Mouse (Mus musculus) heart, embryonic 15.5 days (tissue): ENCODE measurements around the gene Sprr2a2. TPM values are rescaled to one million over a fixed set of nuclear protein-coding genes. Genes with fewer than 3 reads are reported as not detected.
"Not testable (repeated sequence)": the region's sequence is repeated elsewhere in the genome, so short reads cannot be mapped to it uniquely, and the experiment has no call there.

Experiments used
- ATAC-seq: fragments of 200-750 bp; cut with Nextera tagmentation; replicated peaks from 2 replicates; pipeline ENCODE4 v1.8.0; 2017; ENCODE audit warnings: low read depth, moderate TSS enrichment; ENCODE audit not compliant: insufficient number of reproducible peaks, insufficient read depth, low FRiP score
- H3K27ac ChIP-seq: fragments of 300-500 bp; sonication (generic); 2 replicates; pipeline ENCODE4 v1.5.1; 2015; ENCODE audit warnings: mild to moderate bottlenecking, inconsistent platforms
- H3K27me3 ChIP-seq: fragments of 300-500 bp; sonication (generic); 2 replicates; pipeline ENCODE4 v1.6.1; 2015; ENCODE audit warnings: inconsistent platforms
- H3K36me3 ChIP-seq: fragments of 300-500 bp; sonication (generic); 2 replicates; pipeline ENCODE4 v1.6.1; 2015; ENCODE audit warnings: mild to moderate bottlenecking, inconsistent platforms
- H3K4me1 ChIP-seq: fragments of 300-500 bp; sonication (generic); replicated peaks from 2 replicates; pipeline ENCODE4 v1.6.1; 2015; ENCODE audit warnings: inconsistent platforms
- H3K4me2 ChIP-seq: fragments of 300-500 bp; sonication (generic); 2 replicates; pipeline ENCODE4 v1.6.1; 2015; ENCODE audit warnings: inconsistent platforms, mild to moderate bottlenecking, moderate library complexity
- H3K4me3 ChIP-seq: fragments of 300-500 bp; sonication (generic); 2 replicates; pipeline ENCODE4 v1.5.1; 2015; ENCODE audit warnings: mild to moderate bottlenecking, inconsistent platforms
- H3K9ac ChIP-seq: fragments of 300-500 bp; sonication (generic); 2 replicates; pipeline ENCODE4 v1.6.1; 2015; ENCODE audit warnings: mild to moderate bottlenecking, inconsistent platforms
- H3K9me3 ChIP-seq: fragments of 300-500 bp; sonication (generic); replicated peaks from 2 replicates; pipeline ENCODE4 v1.6.1; 2016; ENCODE audit warnings: inconsistent platforms
- WGBS: fragments of 180-500 bp; shearing (Covaris S2); methylation state at CpG from one replicate; pipeline ENCODE4 v1.1.7; 2015; ENCODE audit warnings: mixed read lengths; 5-methylcytosine and 5-hydroxymethylcytosine counted together
- polyA plus RNA-seq: library from polyadenylated mRNA; unstranded; fragments of >200 nt; fragmentation: Nextera tagmentation; extraction: Ambion mirVana; gene quantifications from 2 replicates; pipeline ENCODE4 v1.2.1, GENCODE M21; 2015

Gene Sprr2a2
- polyA plus RNA-seq, 1 experiment from 2014 or later = 6.6 TPM

GRCm38 (mm10) chr3:92280963-92281606 lies 65.4 kb downstream of the Sprr2a2 start:
- H3K4me2 ChIP-seq, H3K9ac ChIP-seq, H3K4me3 ChIP-seq, H3K27ac ChIP-seq, H3K9me3 ChIP-seq, H3K36me3 ChIP-seq, H3K4me1 ChIP-seq, H3K27me3 ChIP-seq: not testable (repeated sequence)
- WGBS = 18% methylated on average over 5 of the region's 12 CpGs
- peak; percentile 30; the same call in 1 of the 2 replicates for ATAC-seq

DNA sequence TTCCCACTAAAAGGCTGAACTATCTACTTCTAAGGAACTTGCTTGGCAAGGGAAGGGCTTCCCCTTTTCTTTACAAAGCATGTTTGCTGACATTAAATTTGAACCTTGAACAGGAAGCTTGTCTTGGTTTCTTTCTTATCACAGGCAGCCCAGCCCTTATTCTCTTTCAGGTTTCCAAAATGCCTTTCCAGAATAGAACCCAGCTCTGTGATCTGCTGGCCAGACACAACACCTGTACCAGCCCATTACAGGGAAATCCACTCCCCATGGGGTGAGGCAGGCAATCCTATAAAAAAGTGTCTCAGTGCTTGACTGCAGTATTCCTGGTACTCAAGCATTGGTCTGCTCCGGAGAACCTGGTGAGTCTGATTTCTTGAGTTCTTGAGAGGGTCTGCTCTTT lies 69.4 kb downstream of the Sprr2a2 start, which contains the start of gene Sprr2a3:
Gene Sprr2a3 (plus strand): TSS at position 317 of the 400 bp plus-strand sequence.
- not testable (repeated sequence) for H3K4me1 ChIP-seq, H3K9ac ChIP-seq, H3K27me3 ChIP-seq, H3K36me3 ChIP-seq, H3K27ac ChIP-seq, H3K4me3 ChIP-seq, H3K4me2 ChIP-seq, ATAC-seq, H3K9me3 ChIP-seq
- WGBS = 86% methylated on average over 1 of the region's 1 CpGs

- not testable (repeated sequence) for H3K4me1 ChIP-seq, H3K9me3 ChIP-seq, H3K36me3 ChIP-seq, H3K4me3 ChIP-seq, H3K27me3 ChIP-seq, ATAC-seq, H3K9ac ChIP-seq, H3K4me2 ChIP-seq, H3K27ac ChIP-seq
- WGBS = 58% methylated on average over 6 of the region's 6 CpGs
Observed at GRCm38 (mm10) chr3:92288489-92288888, 72.8 kb downstream of the Sprr2a2 start.

Other genes starting within 250 kb of the Sprr2a2 start
- not detected in 2 replicates for gene Pglyrp3, start 201.3 kb upstream of the Sprr2a2 start, polyA plus RNA-seq
- gene Lor, start 132.8 kb upstream of the Sprr2a2 start, polyA plus RNA-seq = 0.77 and 1.00 TPM in 2 replicates
- not detected in 2 replicates for gene Prr9, start 92.0 kb upstream of the Sprr2a2 start, polyA plus RNA-seq
- not detected in 2 replicates for gene Lelp1, start 73.2 kb upstream of the Sprr2a2 start, polyA plus RNA-seq
- 0.20 and 0.56 TPM in 2 replicates for gene Sprr2a1, start 121 bp upstream of the Sprr2a2 start, polyA plus RNA-seq
- gene Sprr2a3, start 69.5 kb downstream of the Sprr2a2 start, polyA plus RNA-seq = 0.64 and 2.6 TPM in 2 replicates
- gene Sprr2b, start 100.7 kb downstream of the Sprr2a2 start, polyA plus RNA-seq = not detected in 2 replicates
- not detected in 2 replicates for gene Sprr2d, start 123.2 kb downstream of the Sprr2a2 start, polyA plus RNA-seq
- gene Sprr2e, start 136.2 kb downstream of the Sprr2a2 start, polyA plus RNA-seq = not detected in 2 replicates
- not detected in 2 replicates for gene Sprr2f, start 149.3 kb downstream of the Sprr2a2 start, polyA plus RNA-seq
- gene Sprr2h, start 169.8 kb downstream of the Sprr2a2 start, polyA plus RNA-seq = not detected in 2 replicates
- not detected in 2 replicates for gene Sprr2i, start 192.1 kb downstream of the Sprr2a2 start, polyA plus RNA-seq
- not detected in 2 replicates for gene Sprr2j-ps, start 202.2 kb downstream of the Sprr2a2 start, polyA plus RNA-seq
- gene Gm9774, start 213.5 kb downstream of the Sprr2a2 start, polyA plus RNA-seq = 5.3 and 5.4 TPM in 2 replicates
- gene Sprr2k, start 216.7 kb downstream of the Sprr2a2 start, polyA plus RNA-seq = not detected in 2 replicates
- gene Sprr1b, start 222.9 kb downstream of the Sprr2a2 start, polyA plus RNA-seq = not detected in 2 replicates
- gene Sprr3, start 242.8 kb downstream of the Sprr2a2 start, polyA plus RNA-seq = 0.11 TPM in 1 of 2 replicates, not detected in the other